Mouse (Mus musculus) embryonic fibroblast, embryonic 13.5 days (primary cell): ENCODE results near the gene Tbc1d10b.

Source experiments
- CTCF ChIP-seq: IDR thresholded peaks from 2 replicates; pipeline ENCODE4 v1.5.1; 2011; ENCODE audit warnings: mild to moderate bottlenecking, control low read depth, low read length, moderate library complexity, borderline replicate concordance; ENCODE audit not compliant: insufficient read depth
- POLR2A ChIP-seq: IDR thresholded peaks from 2 replicates; pipeline ENCODE4 v1.6.1; 2011; ENCODE audit warnings: low read depth, mild to moderate bottlenecking, control low read depth, low read length, moderate library complexity

- peak; percentile 90 for TF ChIP-seq CTCF
- TF ChIP-seq POLR2A, result no peak
These were observed 7.0 kb upstream of the Tbc1d10b start for GRCm38 (mm10) chr7:127214981-127215871.
